Mouse (Mus musculus): ENCODE data around the gene Antxr2.
A peak's percentile ranks its signal among the peaks of the same experiment; 100 is the strongest.

The Antxr2 gene

GRCm38 (mm10) chr5:98030902-98031641, at the start of gene Antxr2:
Gene Antxr2 (minus strand): TSS chr5:98031043.
- peak in 1 of 2 experiments; percentile 42 for DNase-seq

- DNase-seq = peak; percentile 11 to 14
These were observed 45.8 kb upstream of the Antxr2 start for GRCm38 (mm10) chr5:98076612-98077011.

GRCm38 (mm10) chr5:98069191-98069590, 38.3 kb upstream of the Antxr2 start:
- no peak for DNase-seq

GRCm38 (mm10) chr5:98055275-98055674, 24.4 kb upstream of the Antxr2 start:
- no peak for DNase-seq

- no peak for DNase-seq
These were observed 24.0 kb upstream of the Antxr2 start for GRCm38 (mm10) chr5:98054834-98055233.

GRCm38 (mm10) chr5:98034928-98035327, 4.1 kb upstream of the Antxr2 start:
- no peak for DNase-seq

- no peak for DNase-seq
These were observed 3.4 kb upstream of the Antxr2 start for GRCm38 (mm10) chr5:98034207-98034606.

GRCm38 (mm10) chr5:98032803-98033420, 2.1 kb upstream of the Antxr2 start:
- DNase-seq = no peak

GRCm38 (mm10) chr5:98030091-98030901, 547 bp downstream of the Antxr2 start:
- DNase-seq = peak; percentile 40 to 47

- no peak for DNase-seq
These were observed 3.0 kb downstream of the Antxr2 start for GRCm38 (mm10) chr5:98027688-98028389.

GRCm38 (mm10) chr5:98025921-98026320, 4.9 kb downstream of the Antxr2 start:
- DNase-seq = no peak

GRCm38 (mm10) chr5:98024545-98024944, 6.3 kb downstream of the Antxr2 start:
- DNase-seq = no peak

- no peak for DNase-seq
These were observed 9.3 kb downstream of the Antxr2 start for GRCm38 (mm10) chr5:98021518-98021917.

GRCm38 (mm10) chr5:98020658-98021057, 10.2 kb downstream of the Antxr2 start:
- DNase-seq = no peak

- DNase-seq = no peak
These were observed 11.4 kb downstream of the Antxr2 start for GRCm38 (mm10) chr5:98019396-98019795.

- DNase-seq = no peak
These were observed 12.7 kb downstream of the Antxr2 start for GRCm38 (mm10) chr5:98018162-98018561.

- DNase-seq = no peak
These were observed 14.3 kb downstream of the Antxr2 start for GRCm38 (mm10) chr5:98016247-98017203.

- DNase-seq = no peak
These were observed 25.1 kb downstream of the Antxr2 start for GRCm38 (mm10) chr5:98005751-98006150.

- DNase-seq = no peak
These were observed 31.5 kb downstream of the Antxr2 start for GRCm38 (mm10) chr5:97999261-97999824.

- no peak for DNase-seq
These were observed 34.2 kb downstream of the Antxr2 start for GRCm38 (mm10) chr5:97996500-97997176.

- no peak for DNase-seq
These were observed 35.0 kb downstream of the Antxr2 start for GRCm38 (mm10) chr5:97995881-97996280.

Measured in cerebellum, postnatal 14 days (tissue).